7 mouse cellular contexts compared by ENCODE assay signal in the genomic region with DNA sequence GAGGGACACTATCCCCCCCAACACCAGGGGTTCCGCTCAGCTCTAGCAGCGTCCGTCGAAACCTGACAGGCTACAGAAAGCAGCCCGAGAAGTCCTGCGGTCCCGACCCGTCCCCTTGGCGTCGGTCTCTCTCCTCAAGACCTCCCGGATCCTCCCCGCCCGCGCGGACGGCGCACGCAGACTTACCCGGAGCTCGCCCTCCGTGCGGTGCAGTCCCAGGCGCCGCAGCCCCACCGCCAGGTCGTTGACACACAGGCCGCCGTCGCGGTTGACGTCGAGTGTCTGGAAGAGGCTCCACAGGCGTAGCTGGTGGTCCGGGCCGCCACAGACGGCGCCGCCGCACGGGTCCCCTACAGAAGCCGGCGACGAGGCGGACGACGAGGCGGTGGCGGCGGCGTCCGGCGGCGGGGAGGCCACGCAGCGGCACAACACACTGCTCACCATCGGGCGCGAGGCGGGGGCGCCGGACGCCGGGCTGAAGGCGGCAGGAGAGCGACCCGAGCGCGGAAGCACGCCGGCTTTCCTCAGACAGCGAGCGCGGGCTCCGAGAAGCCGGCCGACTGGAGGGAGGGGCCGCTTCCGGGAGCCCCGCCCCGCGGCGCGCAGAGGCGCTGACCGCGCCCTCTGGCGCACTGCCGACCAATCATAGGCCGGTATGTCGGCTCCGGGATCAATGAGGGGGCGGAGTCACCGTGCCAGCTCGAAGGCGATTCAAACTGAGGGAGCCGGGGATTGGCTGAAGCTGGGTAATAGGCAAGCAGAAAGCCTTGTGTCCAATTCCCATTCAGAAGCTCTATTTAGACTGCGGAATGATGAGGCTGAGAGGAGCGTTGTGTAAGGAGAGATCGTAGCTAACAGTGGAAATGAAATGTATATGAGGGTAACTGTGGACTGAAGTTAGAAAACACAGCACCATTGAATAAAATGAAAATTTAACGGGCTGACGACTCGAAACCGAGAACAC. TPM values are rescaled to one million over a fixed set of nuclear protein-coding genes. Genes with fewer than 3 reads are reported as not detected.
DNase-seq lines count a peak whose midpoint lies in the region; ATAC-seq lines count a peak whose summit lies in the region.

A gene (minus strand): TSS at position 565 of the 964 bp plus-strand sequence.

- no peaks in the 10 kb centered on the region for H3K27me3 ChIP-seq in intestine, embryonic 15.5 days (replicated peaks)
- no peaks in the 10 kb centered on the region for H3K27me3 ChIP-seq in midbrain, embryonic 10.5 days (ENCODE audit: low read depth, poor library complexity, severe bottlenecking)

- under 1% methylated on average over 103 of the region's 103 CpGs for WGBS in intestine, embryonic 15.5 days
- WGBS in midbrain, embryonic 10.5 days = under 1% methylated on average over 103 of the region's 103 CpGs

- peak within 1 kb of the TSS; percentile 86 for H3K4me3 ChIP-seq in intestine, embryonic 15.5 days (replicated peaks)
- H3K4me3 ChIP-seq in midbrain, embryonic 10.5 days = peak within 1 kb of the TSS; percentile 86

- H3K9me3 ChIP-seq in intestine, embryonic 15.5 days = no peaks in the 10 kb centered on the region
- no peaks in the 10 kb centered on the region for H3K9me3 ChIP-seq in midbrain, embryonic 10.5 days (replicated peaks)

- peak within 1 kb of the TSS; percentile 83 for H3K4me2 ChIP-seq in intestine, embryonic 15.5 days (replicated peaks)

- DNase-seq in adrenal gland, adult 18-20 months (ENCODE audit: low spot score in 2 of 2) = peak; percentile 96
- DNase-seq in embryo, embryonic 11 days = peak; percentile 98
- peak; percentile 97 for DNase-seq in gastrocnemius, postnatal 36 days
- peak; percentile 98 to 99 for DNase-seq in left cerebral cortex, postnatal 25 days (ENCODE audit: low spot score in 2 of 2)
- peak; percentile 98 for DNase-seq in midbrain, embryonic 10.5 days (ENCODE audit: low spot score)
- DNase-seq in right cerebral cortex, postnatal 4 days = peak; percentile 100

- peak; percentile 93 for ATAC-seq in intestine, embryonic 15.5 days

- H3K27ac ChIP-seq in intestine, embryonic 15.5 days = peak within 1 kb of the TSS; percentile 91
- peak within 1 kb of the TSS; percentile 90 for H3K27ac ChIP-seq in midbrain, embryonic 10.5 days (replicated peaks)

- H3K9ac ChIP-seq in intestine, embryonic 15.5 days = peak within 1 kb of the TSS; percentile 90

- intact Hi-C loops in gastrocnemius, postnatal 36 days (cut with DNase I) = loop anchor here (5.0 kb wide), 1 partner anchor 36 kb away; no protein-coding TSS in a partner anchor
- intact Hi-C loops in left cerebral cortex, postnatal 25 days (cut with DNase I) = loop anchor here (2.0 kb wide), 1 partner anchor 20 kb away; no protein-coding TSS in a partner anchor

- peaks cover 4% of the 10 kb centered on the region; the same call in 1 of the 2 replicates for H3K36me3 ChIP-seq in intestine, embryonic 15.5 days
- peaks cover 13% of the 10 kb centered on the region for H3K36me3 ChIP-seq in midbrain, embryonic 10.5 days

- peaks cover 32% of the 10 kb centered on the region for H3K4me1 ChIP-seq in intestine, embryonic 15.5 days (replicated peaks)
- peaks cover 40% of the 10 kb centered on the region for H3K4me1 ChIP-seq in midbrain, embryonic 10.5 days

RNA-seq across cellular contexts. Expression of the gene that starts here (rescaled TPM):
- 10 to 100 TPM; 48.8 to 55.3 TPM for total RNA-seq in adrenal gland, adult 18-20 months (2021)
- 100 to 1,000 TPM in 1 of 2 experiments, 10 to 100 TPM in 1; 71.7 to 145 TPM for total RNA-seq in gastrocnemius, postnatal 36 days (2021)
- 20.0 and 20.1 TPM in 2 replicates for polyA plus RNA-seq in intestine, embryonic 15.5 days (2015; fragmentation: Nextera tagmentation; extraction: Ambion mirVana)
- total RNA-seq in left cerebral cortex, postnatal 25 days (2021) = 10 to 100 TPM; 59.0 to 64.8 TPM
- polyA plus RNA-seq in midbrain, embryonic 10.5 days (2016; fragmentation: Nextera tagmentation; extraction: Ambion mirVana) = 29.2 and 35.7 TPM in 2 replicates

Comparison
In these comparisons a context has a peak if more than half of its experiments do, and no peak if none do; other contexts are left out.
1. Peak in every context shown above with its lines: DNase-seq, ATAC-seq, H3K4me3 ChIP-seq and H3K27ac ChIP-seq.